Comparison of ENCODE assay signal across 28 mouse cellular contexts in the genomic region with DNA sequence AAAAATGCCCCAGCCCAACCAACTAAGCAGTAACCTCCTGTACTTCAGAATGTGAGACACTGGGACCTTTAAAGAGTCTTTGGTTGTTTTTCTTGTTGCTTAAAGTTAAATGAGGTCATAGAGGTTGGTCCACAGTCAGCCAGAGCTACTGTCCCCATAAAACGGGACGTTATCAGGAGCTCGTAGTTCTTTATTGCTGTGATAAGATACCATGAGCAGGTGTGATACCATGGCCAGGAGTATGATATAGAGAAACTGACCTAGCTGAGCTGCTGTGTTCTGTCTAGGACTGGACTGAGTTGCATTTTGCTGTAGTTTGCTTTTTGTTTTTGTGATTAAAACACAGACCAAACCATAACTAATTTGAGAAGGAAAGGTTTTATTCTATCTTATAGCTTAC.
"Had no signal": no experiment of that assay in that cellular context is flagged by ENCODE, and none has a peak within 500 bp of the region (broad histone marks: within the 10 kb centered on the region; RNA-seq: fewer than 3 reads in every experiment).

No protein-coding gene starts in this region.

- H3K27ac ChIP-seq: embryonic facial prominence, embryonic 10.5 days; embryonic facial prominence, embryonic 12.5 days; embryonic facial prominence, embryonic 13.5 days; embryonic facial prominence, embryonic 15.5 days; forebrain, embryonic 10.5 days; forebrain, embryonic 12.5 days; forebrain, embryonic 13.5 days; forebrain, embryonic 15.5 days; gastrocnemius, adult 2 months had no signal

- H3K9ac ChIP-seq: embryonic facial prominence, embryonic 12.5 days; embryonic facial prominence, embryonic 13.5 days; embryonic facial prominence, embryonic 15.5 days; forebrain, embryonic 12.5 days; forebrain, embryonic 13.5 days; forebrain, embryonic 15.5 days; forebrain, postnatal 0 days had no signal

- H3K27me3 ChIP-seq: embryonic facial prominence, embryonic 12.5 days; embryonic facial prominence, embryonic 13.5 days; embryonic facial prominence, embryonic 15.5 days; forebrain, embryonic 12.5 days; forebrain, embryonic 13.5 days; forebrain, embryonic 15.5 days had no signal

- H3K4me2 ChIP-seq: embryonic facial prominence, embryonic 12.5 days; embryonic facial prominence, embryonic 13.5 days; embryonic facial prominence, embryonic 15.5 days; forebrain, embryonic 12.5 days; forebrain, embryonic 13.5 days; forebrain, embryonic 15.5 days had no signal

- H3K4me3 ChIP-seq: embryonic facial prominence, embryonic 10.5 days; embryonic facial prominence, embryonic 12.5 days; embryonic facial prominence, embryonic 13.5 days; embryonic facial prominence, embryonic 15.5 days; erythroblast, embryonic 14.5 days; forebrain, embryonic 10.5 days; forebrain, embryonic 12.5 days; forebrain, embryonic 13.5 days; forebrain, embryonic 15.5 days; gastrocnemius, adult 2 months had no signal

- H3K36me3 ChIP-seq: embryonic facial prominence, embryonic 10.5 days; embryonic facial prominence, embryonic 12.5 days; embryonic facial prominence, embryonic 13.5 days; embryonic facial prominence, embryonic 15.5 days; forebrain, embryonic 10.5 days; forebrain, embryonic 12.5 days; forebrain, embryonic 15.5 days had no signal

- H3K9me3 ChIP-seq: embryonic facial prominence, embryonic 10.5 days; embryonic facial prominence, embryonic 12.5 days; embryonic facial prominence, embryonic 13.5 days; embryonic facial prominence, embryonic 15.5 days; forebrain, embryonic 10.5 days; forebrain, embryonic 12.5 days; forebrain, embryonic 13.5 days; forebrain, embryonic 15.5 days had no signal

- DNase-seq: cerebellum, adult 18-20 months; cerebellum, adult 2 months; cerebellum, adult 8-10 months; cerebellum, adult 9-10 months; cerebellum, adult 9-11 months; cerebellum, postnatal 10 days; cerebellum, postnatal 14 days; cerebellum, postnatal 25 days; cerebellum, postnatal 36 days; embryo, embryonic 11 days; forebrain, postnatal 0 days; gastrocnemius, adult 2 months; gastrocnemius, postnatal 10 days; gastrocnemius, postnatal 14 days; gastrocnemius, postnatal 25 days; gastrocnemius, postnatal 36 days; heart, adult 18-20 months had no signal

- ATAC-seq: forebrain, embryonic 13.5 days; forebrain, embryonic 14.5 days; forebrain, embryonic 15.5 days; forebrain, embryonic 16.5 days; forebrain, postnatal 0 days had no signal

- H3K4me1 ChIP-seq: embryonic facial prominence, embryonic 10.5 days; embryonic facial prominence, embryonic 12.5 days; embryonic facial prominence, embryonic 13.5 days; embryonic facial prominence, embryonic 15.5 days; forebrain, embryonic 10.5 days; forebrain, embryonic 12.5 days; forebrain, embryonic 13.5 days; forebrain, embryonic 15.5 days had no signal
